Mouse (Mus musculus) spleen, postnatal 14 days (tissue): Measurements from ENCODE around the gene Lpin3.

ENCODE experiments used
- DNase-seq, 2 experiments: peaks; one replicate each; pipeline ENCODE4 v3.0.0; 2021 to 2022; ENCODE audit warnings: low spot score in 2 of 2

Lpin3 gene

DNA sequence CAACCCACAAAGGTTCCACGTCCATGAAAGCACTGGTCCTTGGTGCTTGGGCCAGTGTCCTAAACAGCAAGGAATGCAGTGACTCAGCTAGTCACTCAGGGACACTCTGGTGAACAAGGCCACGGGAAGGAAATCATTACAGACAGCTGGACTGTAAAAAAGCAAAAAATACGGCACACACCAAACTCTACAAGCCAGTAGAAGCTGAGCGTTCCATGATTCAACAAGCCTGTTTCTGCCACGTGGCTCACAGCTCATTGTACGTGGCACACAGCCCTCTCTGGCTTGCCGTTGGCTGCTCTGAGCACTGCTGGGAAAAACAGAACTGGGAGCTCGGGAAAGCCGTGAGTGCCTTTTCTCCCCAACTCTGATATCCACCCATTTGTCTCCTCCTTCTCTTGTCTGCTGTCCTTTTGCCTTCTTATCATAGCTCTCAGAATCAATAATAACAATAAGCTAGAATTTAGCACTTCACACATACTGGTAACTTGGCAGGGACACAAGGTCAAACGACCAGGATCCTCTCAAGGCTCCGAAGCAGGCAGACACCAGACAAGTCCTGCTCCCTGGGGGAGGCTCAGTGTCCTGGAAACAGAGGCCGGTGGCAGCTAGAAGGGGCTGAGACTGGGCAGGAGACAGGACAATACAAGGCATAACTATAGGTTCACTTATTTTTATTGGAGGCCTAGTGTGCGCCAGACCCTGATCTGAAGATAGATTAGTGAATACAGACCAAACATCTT, at the start of gene Lpin3:
TSS of gene Lpin3 (plus strand) at position 218 of the 743 bp plus-strand sequence.
- DNase-seq: no peak

DNA sequence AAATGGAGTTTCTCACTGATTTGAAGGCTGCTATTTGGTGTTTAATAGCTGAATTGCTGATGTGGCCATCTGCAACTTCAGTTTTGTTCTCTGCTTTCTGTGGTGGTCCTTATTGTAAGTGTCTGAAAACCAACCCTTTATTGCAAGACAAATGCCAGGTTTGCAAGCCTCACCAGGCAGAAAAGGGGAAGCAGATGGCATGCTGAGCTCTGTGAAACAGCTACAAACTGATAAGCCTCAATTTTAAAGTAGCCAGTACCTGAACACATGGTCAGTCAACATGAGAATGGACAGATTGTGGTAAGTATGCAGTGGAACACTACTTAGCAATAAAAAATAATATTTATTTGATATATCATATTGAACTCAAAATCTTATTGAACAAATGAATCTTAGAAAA, 39.6 kb upstream of the Lpin3 start:
- no peak for DNase-seq

DNA sequence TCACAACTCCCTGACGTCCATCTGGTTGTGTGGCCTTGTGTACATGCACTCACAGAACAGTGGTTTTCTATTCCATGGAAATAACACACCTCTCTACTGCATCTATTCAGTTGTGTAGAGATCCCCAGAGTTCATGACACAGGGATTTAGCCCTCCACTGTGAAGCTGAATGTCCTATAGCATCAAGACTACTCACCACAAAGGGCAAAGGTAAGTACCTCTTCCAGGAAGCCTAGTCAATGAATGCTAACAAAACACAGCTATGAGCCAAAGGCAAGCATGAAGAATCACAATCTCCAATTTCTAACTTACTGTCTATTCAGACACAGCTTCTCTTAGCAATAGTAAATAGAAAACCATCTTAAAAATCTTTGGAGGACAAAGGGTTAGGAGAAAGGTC, 32.8 kb upstream of the Lpin3 start:
- no peak for DNase-seq

DNA sequence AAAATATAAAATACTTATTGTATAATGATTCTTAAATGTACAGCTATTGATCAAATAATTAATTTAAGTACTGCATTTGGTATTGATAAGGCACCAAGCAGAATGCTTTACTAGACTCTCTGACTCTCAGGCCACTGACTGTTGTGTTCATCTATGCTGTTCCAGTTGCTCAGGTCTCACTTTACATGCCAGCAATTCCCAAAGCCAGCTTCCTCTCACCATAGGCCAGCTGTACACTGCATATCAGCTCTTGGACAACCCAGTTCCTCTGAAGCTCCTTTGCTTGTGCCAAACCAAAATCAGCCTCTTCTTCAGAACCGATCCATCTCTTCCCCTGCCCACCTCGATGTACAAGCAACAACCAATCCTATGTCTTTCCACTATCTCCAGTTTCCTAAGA, 32.3 kb upstream of the Lpin3 start:
- DNase-seq: no peak

DNA sequence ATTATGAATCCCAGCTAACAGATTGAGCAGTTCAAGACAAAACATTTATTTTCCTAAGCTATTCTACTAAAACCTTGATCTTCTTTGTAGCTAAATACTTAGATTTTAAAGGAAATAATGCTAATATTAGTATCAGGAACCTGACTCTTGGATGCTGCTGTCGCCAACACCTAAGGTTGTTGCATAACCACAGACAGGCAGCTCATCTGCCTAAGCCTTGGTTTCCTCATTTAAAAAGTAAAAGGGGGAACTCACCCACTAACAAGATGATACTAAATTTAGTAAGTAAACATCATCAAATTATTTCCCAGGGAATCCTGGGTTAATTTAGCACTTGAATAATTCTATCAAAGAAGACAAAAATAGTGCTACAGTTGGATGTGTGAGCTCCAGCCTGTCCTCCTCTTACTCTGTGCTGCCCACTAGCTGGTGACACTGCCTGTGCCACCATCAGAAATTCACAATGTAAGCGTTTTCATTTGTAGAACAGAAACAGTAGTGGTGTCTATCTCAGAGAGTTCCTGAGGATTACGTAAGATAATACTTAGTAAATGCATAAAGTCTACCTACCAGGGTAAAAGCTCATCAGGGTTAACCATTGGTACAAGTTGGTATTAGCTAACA, 30.7 kb upstream of the Lpin3 start:
- no peak for DNase-seq

- DNase-seq: no peak
Measured at GRCm38 (mm10) chr2:160850360-160850759, 30.1 kb upstream of the Lpin3 start.

- no peak for DNase-seq
Measured at GRCm38 (mm10) chr2:160854687-160855086, 25.8 kb upstream of the Lpin3 start.

DNA sequence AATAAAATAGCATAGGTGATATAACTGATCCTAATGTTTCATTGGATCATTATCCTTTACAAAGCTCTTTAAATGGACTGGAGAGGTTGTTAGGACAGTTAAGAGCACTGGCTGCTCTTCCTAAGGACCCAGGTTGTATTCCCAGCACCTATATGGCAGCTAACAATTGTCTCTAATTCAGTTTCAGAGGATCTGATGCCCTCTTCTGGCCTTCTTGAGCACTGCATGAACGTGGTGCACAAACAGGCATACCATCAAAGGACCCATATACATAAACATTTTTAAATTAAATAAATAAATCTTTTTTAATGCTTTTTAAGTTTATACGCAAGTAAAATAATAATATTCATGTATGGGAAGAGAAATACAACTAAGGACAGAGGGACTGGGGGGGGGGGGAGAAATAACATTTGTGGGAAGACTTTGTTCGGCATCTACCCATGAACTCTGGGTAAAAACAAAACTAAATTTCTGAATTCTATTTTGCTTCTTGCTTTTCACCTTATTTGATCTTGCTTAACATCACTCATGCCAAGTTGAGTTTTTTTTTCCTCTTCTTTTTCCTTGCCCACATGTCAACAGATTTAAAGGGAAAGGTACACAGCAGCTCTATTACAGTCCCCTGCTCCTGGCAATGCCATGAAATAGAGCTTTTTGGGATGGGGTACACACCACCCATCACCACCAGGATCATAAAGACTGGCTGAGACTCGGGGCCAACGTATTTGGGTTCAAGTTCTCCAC, 23.9 kb upstream of the Lpin3 start:
- DNase-seq: no peak

GRCm38 (mm10) chr2:160860363-160860762, 20.1 kb upstream of the Lpin3 start:
- no peak for DNase-seq

- no peak for DNase-seq
Measured at GRCm38 (mm10) chr2:160864112-160864511, 16.4 kb upstream of the Lpin3 start.

- DNase-seq: no peak
Measured at GRCm38 (mm10) chr2:160865266-160865665, 15.2 kb upstream of the Lpin3 start.

DNA sequence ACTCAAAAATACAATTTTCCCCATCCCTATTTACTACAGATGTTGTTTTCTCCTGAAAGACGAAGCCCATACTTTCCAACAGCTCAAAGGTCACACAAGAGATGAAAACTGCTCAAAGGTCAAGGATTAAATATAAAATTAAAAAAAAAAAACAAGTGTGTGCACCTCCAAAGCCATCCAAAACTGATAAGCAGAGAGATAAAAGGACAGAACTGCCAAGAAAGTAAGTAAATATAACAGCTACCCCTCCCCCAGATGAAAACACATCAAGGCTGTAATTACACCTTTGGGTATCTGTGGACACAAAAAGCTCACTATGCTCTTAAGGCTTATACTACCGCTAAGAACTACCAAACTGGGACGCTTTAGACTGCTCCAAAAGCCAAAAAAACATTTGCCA, 11.0 kb upstream of the Lpin3 start:
- no peak for DNase-seq

- no peak for DNase-seq
Measured at GRCm38 (mm10) chr2:160871310-160871709, 9.2 kb upstream of the Lpin3 start.

- DNase-seq: peak; percentile 47 to 52
Measured at GRCm38 (mm10) chr2:160872395-160872794, 8.1 kb upstream of the Lpin3 start.

DNA sequence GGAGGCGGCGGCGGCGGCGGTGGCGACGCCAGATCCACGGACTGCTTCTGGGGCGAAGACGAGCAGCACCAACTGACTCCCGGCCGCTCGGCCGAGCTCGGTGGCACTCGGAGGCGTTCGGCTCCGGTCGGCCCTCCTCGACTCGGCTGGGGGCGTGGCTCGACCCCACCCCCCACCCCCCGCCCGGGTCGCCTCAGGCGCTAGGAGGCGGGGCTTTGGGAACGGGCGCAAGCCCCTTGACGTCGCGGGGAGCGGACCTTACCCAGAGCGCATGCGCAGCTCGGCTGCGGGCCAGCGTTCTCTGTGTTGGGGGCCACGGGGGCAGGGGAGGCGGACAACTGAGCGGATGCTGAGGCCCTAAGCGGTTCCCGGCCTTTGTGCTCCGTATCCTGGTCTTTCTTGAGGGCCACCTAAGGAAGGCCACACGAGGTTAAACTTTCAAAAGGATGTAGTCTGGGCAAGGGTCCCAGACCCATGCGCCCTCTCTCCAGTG, 7.5 kb upstream of the Lpin3 start, which contains the start of gene Zhx3:
TSS of gene Zhx3 (minus strand) at position 109 of the 493 bp plus-strand sequence.
- peak; percentile 62 to 70 for DNase-seq

GRCm38 (mm10) chr2:160874231-160874877, 6.1 kb upstream of the Lpin3 start:
- DNase-seq: no peak

DNA sequence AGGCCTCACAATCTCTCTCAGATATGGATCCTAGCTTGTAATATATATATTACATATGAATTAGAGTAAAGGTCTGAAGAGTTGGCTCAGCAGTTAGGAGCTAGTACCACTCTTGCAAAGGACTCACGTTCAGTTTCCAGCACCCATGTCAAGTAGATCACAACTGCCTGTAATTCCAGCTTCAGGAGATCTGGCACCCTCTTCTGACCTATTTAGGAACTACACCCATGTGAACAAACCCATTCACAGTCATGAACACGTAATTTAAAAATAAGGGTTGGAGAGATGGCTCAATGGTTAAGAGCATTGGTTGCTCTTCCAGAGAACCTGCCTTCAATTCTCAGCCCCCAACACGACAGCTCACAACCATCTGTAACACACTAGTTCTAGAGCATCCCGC, 4.4 kb upstream of the Lpin3 start:
- DNase-seq: no peak

GRCm38 (mm10) chr2:160881462-160882101, 1.1 kb downstream of the Lpin3 start:
- DNase-seq: no peak

- DNase-seq: no peak
Measured at GRCm38 (mm10) chr2:160882436-160882835, 2.0 kb downstream of the Lpin3 start.

- DNase-seq: no peak
Measured at GRCm38 (mm10) chr2:160883912-160884311, 3.4 kb downstream of the Lpin3 start.

- DNase-seq: no peak
Measured at GRCm38 (mm10) chr2:160884830-160885229, 4.4 kb downstream of the Lpin3 start.

DNA sequence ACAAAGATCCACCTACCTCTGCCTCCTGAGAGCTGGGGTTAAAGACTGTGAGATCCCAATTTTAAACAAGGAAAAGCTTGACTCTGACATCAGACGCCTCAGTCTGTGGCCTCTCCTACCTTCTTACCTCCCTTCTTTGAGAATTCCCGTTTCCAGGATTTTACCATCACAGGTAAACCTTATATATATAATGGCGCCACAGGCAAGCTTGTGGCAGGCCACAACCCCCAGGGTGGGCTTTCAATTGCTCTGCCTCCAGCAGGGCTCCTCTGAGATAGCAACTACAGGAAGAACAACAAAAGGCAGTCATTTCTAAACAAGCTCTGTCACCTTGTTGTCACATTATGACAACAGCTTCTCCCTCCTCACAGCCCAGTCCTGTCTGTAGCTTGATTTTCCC, 5.8 kb downstream of the Lpin3 start:
- DNase-seq: no peak
